Mouse (Mus musculus) G1E (cell line): ENCODE data around the gene Hivep3.

ENCODE experiments used
- CTCF ChIP-seq: IDR thresholded peaks from 2 replicates; pipeline ENCODE4 v1.5.1; 2012; ENCODE audit warnings: low read depth, low read length, inconsistent platforms, mixed read lengths
- GATA1 ChIP-seq: IDR thresholded peaks from 2 replicates; pipeline ENCODE4 v1.6.1; 2012; ENCODE audit warnings: borderline replicate concordance, low read length, inconsistent platforms, mixed read lengths
- POLR2AphosphoS5 ChIP-seq: IDR thresholded peaks from 2 replicates; pipeline ENCODE4 v1.6.1; 2012; ENCODE audit warnings: low read depth, low read length, inconsistent platforms; ENCODE audit not compliant: insufficient replicate concordance
- TAL1 ChIP-seq: conservative IDR thresholded peaks from 2 replicates; pipeline ENCODE4 v1.6.1; 2012; ENCODE audit warnings: low read depth, low read length, inconsistent platforms, mixed read lengths

DNA sequence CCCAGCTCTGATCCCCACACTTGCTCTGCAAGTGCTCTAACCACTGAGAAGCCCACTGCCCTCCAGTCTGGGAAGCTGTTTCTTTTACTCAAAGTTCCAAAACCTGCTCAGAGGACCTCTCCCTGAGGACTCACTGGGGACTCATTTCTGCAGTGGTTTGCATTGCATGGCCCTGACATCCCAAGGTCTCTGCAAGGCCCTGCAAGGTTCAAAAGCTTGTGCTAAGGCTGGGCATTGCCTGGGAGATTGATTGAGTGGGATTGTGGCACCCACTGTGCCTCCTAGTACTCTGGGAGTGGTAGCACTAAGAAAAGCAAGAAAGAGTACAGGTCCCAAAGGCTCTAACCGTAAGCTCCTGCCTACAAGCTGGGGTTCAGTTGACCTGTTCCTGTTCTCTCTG, 279.3 kb downstream of the Hivep3 start:
- no peak for TF ChIP-seq CTCF
- no peak for TF ChIP-seq TAL1
- no peak for TF ChIP-seq GATA1
- no peak for TF ChIP-seq POLR2AphosphoS5
